Mouse (Mus musculus): Measurements from ENCODE around the gene Tst. TPM values are rescaled to one million over a fixed set of nuclear protein-coding genes. Genes with fewer than 3 reads are reported as not detected.

Gene Tst
- polyA plus RNA-seq, 1 experiment: 38.6 TPM

GRCm38 (mm10) chr15:78390855-78391254, 14.9 kb downstream of the Tst start:
- TF ChIP-seq CTCF (IDR thresholded peaks at IDR 0.05; ENCODE audit: control insufficient read depth, insufficient read depth, insufficient replicate concordance, low read depth, low read length) (no peak), POLR2A (IDR thresholded peaks at IDR 0.05; ENCODE audit: control insufficient read depth, low read depth, low read length) (no peak)
- H3K27me3 ChIP-seq (ENCODE audit: control insufficient read depth, insufficient read depth, low read length): no peaks in the 10 kb centered on the region
- H3K4me3 ChIP-seq (ENCODE audit: control insufficient read depth, low read depth, low read length): peak overlapping the region; percentile 89
- no peaks in the 10 kb centered on the region for H3K36me3 ChIP-seq (ENCODE audit: control insufficient read depth, insufficient read depth, low read length)
- H3K27ac ChIP-seq (ENCODE audit: control insufficient read depth, insufficient read depth, low read depth, low read length): no peak overlapping the region
- no peaks in the 10 kb centered on the region for H3K4me1 ChIP-seq (ENCODE audit: control insufficient read depth, insufficient read depth, low read length)

- Histone ChIP-seq H3K4me3 (ENCODE audit: control insufficient read depth, low read depth, low read length) (peak overlapping the region; percentile 89), H3K36me3 (ENCODE audit: control insufficient read depth, insufficient read depth, low read length) (no peaks in the 10 kb centered on the region), H3K27me3 (ENCODE audit: control insufficient read depth, insufficient read depth, low read length) (no peaks in the 10 kb centered on the region), H3K27ac (ENCODE audit: control insufficient read depth, insufficient read depth, low read depth, low read length) (no peak overlapping the region), H3K4me1 (ENCODE audit: control insufficient read depth, insufficient read depth, low read length) (no peaks in the 10 kb centered on the region)
- TF ChIP-seq POLR2A (IDR thresholded peaks at IDR 0.05; ENCODE audit: control insufficient read depth, low read depth, low read length): no peak
- no peak for TF ChIP-seq CTCF (IDR thresholded peaks at IDR 0.05; ENCODE audit: control insufficient read depth, insufficient read depth, insufficient replicate concordance, low read depth, low read length)
These were observed 20.1 kb downstream of the Tst start for GRCm38 (mm10) chr15:78385564-78385963.

DNA sequence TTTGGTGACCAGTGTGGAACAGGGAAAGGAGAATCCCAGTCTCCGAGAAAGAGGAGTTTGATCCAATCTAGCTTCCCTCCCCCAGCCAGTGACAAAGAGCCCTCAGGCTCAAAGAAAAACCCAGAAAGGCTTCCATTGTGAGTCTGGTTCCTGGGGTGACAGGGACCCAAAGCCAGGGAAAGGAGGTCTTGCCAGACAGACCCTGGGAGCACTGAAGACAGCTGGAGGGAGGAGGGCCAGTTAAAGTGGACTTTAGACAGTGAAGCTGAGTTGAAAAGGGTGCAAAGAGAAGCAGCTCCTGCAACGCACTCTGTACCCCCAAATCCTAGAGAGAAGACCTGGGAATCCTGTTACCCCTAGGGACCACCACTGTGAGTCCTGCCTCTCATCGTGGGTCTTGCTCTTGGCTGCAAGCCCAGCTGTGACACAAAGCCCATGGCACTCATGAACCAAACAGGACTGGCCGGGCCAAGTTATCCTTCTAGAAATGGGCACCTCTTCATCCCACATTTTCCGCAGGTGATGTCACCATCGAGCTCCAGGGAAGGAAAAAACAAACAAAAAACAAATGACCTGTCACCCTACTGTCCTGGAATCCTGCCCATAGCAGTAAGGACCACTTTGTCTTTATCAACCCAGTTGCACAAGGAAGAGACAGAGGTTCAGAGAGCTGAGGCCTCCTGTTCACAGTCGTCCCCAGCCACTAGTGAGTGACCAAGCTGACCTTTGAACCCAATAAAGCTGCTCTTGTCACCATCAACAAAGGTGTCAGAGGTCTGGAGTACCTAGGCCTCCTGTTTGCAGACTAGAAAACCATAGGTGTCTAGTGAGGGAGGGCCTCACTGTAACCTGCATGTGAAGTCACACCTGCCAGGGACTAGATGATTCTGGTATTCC, 21.2 kb downstream of the Tst start:
- Histone ChIP-seq H3K4me3 (ENCODE audit: control insufficient read depth, low read depth, low read length) (peak overlapping the region; percentile 89), H3K36me3 (ENCODE audit: control insufficient read depth, insufficient read depth, low read length) (no peaks in the 10 kb centered on the region), H3K4me1 (ENCODE audit: control insufficient read depth, insufficient read depth, low read length) (no peaks in the 10 kb centered on the region), H3K27ac (ENCODE audit: control insufficient read depth, insufficient read depth, low read depth, low read length) (no peak overlapping the region), H3K27me3 (ENCODE audit: control insufficient read depth, insufficient read depth, low read length) (no peaks in the 10 kb centered on the region)
- TF ChIP-seq POLR2A (IDR thresholded peaks at IDR 0.05; ENCODE audit: control insufficient read depth, low read depth, low read length) (no peak), CTCF (IDR thresholded peaks at IDR 0.05; ENCODE audit: control insufficient read depth, insufficient read depth, insufficient replicate concordance, low read depth, low read length) (no peak)

DNA sequence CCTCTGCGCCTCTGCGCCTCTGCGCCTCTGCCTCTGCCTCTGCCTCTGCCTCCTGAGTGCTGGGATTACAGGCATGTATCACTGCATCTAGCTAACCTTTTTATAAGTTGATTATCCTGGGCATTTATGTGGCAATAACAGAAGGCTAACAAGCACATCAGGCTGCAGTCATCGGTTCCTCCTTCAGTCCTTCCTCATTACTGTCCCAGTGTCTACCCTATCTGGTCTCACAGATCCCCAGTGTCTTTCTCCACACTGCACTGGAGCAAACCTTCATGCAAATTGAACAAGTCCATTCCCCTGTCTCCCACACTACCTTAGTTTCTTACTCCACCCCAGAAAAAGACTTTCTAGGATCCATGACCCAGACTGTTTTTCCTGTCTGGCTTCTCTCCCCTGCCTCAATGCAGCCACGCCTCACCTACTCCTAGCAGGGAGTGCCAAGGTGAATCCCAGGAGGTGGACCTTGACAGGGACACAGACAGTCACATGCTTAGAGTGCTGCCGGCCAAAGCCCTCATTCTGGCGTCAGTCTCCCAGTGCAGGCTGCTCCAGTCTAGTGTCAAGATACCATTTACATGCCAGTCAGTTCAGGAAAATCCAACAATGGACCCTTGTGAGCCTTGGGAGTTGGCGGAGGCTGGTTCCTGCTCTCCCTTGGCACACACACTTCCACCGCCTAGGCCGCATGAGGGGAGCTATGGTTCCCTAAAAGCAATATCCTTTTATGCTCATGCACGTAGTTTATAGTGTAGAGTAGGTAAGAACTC, 22.1 kb downstream of the Tst start:
- peaks cover under 1% of the 10 kb centered on the region for H3K4me1 ChIP-seq (ENCODE audit: control insufficient read depth, insufficient read depth, low read length)
- H3K27ac ChIP-seq (ENCODE audit: control insufficient read depth, insufficient read depth, low read depth, low read length): no peak overlapping the region
- no peak overlapping the region; the same call in 1 of the 2 replicates for H3K4me3 ChIP-seq (ENCODE audit: control insufficient read depth, low read depth, low read length)
- H3K36me3 ChIP-seq (ENCODE audit: control insufficient read depth, insufficient read depth, low read length): no peaks in the 10 kb centered on the region
- TF ChIP-seq POLR2A (IDR thresholded peaks at IDR 0.05; ENCODE audit: control insufficient read depth, low read depth, low read length): no peak
- no peak for TF ChIP-seq CTCF (IDR thresholded peaks at IDR 0.05; ENCODE audit: control insufficient read depth, insufficient read depth, insufficient replicate concordance, low read depth, low read length)
- H3K27me3 ChIP-seq (ENCODE audit: control insufficient read depth, insufficient read depth, low read length): no peaks in the 10 kb centered on the region

DNA sequence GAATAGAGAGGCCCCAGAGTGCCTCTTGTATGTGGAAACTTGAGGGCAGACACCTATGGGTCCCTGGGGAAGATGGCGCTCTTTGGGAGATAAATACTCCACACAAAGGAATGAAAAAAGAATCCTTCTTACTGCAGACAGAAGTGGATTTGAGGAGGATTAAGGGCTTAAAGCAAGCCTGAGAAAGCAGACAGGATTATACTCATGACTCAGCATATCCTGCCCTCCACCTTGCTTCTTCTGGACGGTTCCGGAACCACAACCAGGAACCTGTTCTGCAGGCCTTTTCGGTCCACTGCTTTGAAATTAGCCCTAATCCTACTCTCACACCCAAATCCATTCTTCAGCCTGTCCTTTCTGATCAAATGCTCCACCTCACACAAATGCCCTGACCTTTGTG, 23.6 kb downstream of the Tst start:
- TF ChIP-seq CTCF (IDR thresholded peaks at IDR 0.05; ENCODE audit: control insufficient read depth, insufficient read depth, insufficient replicate concordance, low read depth, low read length) (no peak), POLR2A (IDR thresholded peaks at IDR 0.05; ENCODE audit: control insufficient read depth, low read depth, low read length) (no peak)
- H3K4me3 ChIP-seq (ENCODE audit: control insufficient read depth, low read depth, low read length): no peak overlapping the region

GRCm38 (mm10) chr15:78380741-78381140, 25.0 kb downstream of the Tst start:
- Histone ChIP-seq H3K27ac (ENCODE audit: control insufficient read depth, insufficient read depth, low read depth, low read length) (no peak overlapping the region), H3K4me3 (ENCODE audit: control insufficient read depth, low read depth, low read length) (no peak overlapping the region), H3K27me3 (ENCODE audit: control insufficient read depth, insufficient read depth, low read length) (no peaks in the 10 kb centered on the region), H3K4me1 (ENCODE audit: control insufficient read depth, insufficient read depth, low read length) (peaks cover 9% of the 10 kb centered on the region), H3K36me3 (ENCODE audit: control insufficient read depth, insufficient read depth, low read length) (no peaks in the 10 kb centered on the region)
- no peak for TF ChIP-seq CTCF (IDR thresholded peaks at IDR 0.05; ENCODE audit: control insufficient read depth, insufficient read depth, insufficient replicate concordance, low read depth, low read length)

More for the DNA sequence above, 23.6 kb downstream of the Tst start:
- no peaks in the 10 kb centered on the region for H3K27me3 ChIP-seq (ENCODE audit: control insufficient read depth, insufficient read depth, low read length)
- no peak overlapping the region for H3K27ac ChIP-seq (ENCODE audit: control insufficient read depth, insufficient read depth, low read depth, low read length)
- H3K36me3 ChIP-seq (ENCODE audit: control insufficient read depth, insufficient read depth, low read length): no peaks in the 10 kb centered on the region
- H3K4me1 ChIP-seq (ENCODE audit: control insufficient read depth, insufficient read depth, low read length): peaks cover 9% of the 10 kb centered on the region

GRCm38 (mm10) chr15:78380208-78380607, 25.5 kb downstream of the Tst start:
- Histone ChIP-seq H3K27me3 (ENCODE audit: control insufficient read depth, insufficient read depth, low read length) (no peaks in the 10 kb centered on the region), H3K4me1 (ENCODE audit: control insufficient read depth, insufficient read depth, low read length) (peaks cover 9% of the 10 kb centered on the region), H3K27ac (ENCODE audit: control insufficient read depth, insufficient read depth, low read depth, low read length) (no peak overlapping the region), H3K36me3 (ENCODE audit: control insufficient read depth, insufficient read depth, low read length) (no peaks in the 10 kb centered on the region), H3K4me3 (ENCODE audit: control insufficient read depth, low read depth, low read length) (no peak overlapping the region)
- TF ChIP-seq CTCF (IDR thresholded peaks at IDR 0.05; ENCODE audit: control insufficient read depth, insufficient read depth, insufficient replicate concordance, low read depth, low read length) (no peak), POLR2A (IDR thresholded peaks at IDR 0.05; ENCODE audit: control insufficient read depth, low read depth, low read length) (no peak)
